Mouse (Mus musculus) CD8-positive naive resting alpha-beta T cell, adult 2 months (primary cell): Measurements from ENCODE around the gene Otop3.

Source experiments
- DNase-seq, 2 experiments: peaks; one replicate each; pipeline ENCODE4 v3.0.0; 2022; ENCODE audit warnings: low read depth in 2 of 2, low spot score in 2 of 2

Gene Otop3

DNA sequence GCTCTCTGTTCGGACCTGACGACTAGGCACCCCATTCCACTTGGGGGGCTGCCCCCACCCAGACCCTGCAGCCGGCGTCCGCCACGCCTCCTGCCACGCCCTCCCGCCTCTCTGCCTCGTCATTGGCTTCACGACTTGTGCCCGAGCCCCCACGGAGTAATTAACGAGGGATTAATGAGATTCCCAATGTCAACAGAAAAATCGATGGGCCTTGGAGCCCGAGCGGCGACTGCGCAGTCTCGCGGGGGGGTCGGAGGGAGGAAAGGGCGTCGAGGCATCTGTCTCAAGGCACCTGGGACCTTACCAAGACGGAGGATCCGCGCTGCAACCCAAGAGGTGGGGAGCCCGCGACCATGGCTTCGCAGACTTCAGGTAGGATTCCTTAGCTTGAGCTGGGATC is at the start of gene Otop3:
Otop3 (plus strand) TSS at position 201 of the 400 bp plus-strand sequence.
- DNase-seq, result no peak

DNA sequence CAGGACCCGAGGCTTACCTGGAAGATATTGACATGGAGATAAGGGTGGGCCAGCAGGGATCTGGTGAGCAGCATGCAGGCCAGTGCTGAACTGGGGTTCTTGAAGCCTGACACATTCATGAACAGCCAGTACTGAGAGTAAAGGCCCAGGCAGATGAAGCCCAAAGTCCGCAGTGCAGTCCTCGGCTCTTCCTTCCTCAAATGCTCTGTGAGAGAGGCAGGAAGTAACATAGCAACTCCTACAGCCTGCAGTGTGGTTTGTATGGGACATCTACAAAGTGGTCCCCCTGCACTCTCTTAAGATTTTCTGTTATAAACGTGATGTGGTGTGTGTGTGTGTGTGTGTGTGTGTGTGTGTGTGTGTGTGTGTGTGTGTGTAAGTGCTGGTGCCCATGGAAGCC is 49.2 kb upstream of the Otop3 start:
- DNase-seq, result no peak

DNA sequence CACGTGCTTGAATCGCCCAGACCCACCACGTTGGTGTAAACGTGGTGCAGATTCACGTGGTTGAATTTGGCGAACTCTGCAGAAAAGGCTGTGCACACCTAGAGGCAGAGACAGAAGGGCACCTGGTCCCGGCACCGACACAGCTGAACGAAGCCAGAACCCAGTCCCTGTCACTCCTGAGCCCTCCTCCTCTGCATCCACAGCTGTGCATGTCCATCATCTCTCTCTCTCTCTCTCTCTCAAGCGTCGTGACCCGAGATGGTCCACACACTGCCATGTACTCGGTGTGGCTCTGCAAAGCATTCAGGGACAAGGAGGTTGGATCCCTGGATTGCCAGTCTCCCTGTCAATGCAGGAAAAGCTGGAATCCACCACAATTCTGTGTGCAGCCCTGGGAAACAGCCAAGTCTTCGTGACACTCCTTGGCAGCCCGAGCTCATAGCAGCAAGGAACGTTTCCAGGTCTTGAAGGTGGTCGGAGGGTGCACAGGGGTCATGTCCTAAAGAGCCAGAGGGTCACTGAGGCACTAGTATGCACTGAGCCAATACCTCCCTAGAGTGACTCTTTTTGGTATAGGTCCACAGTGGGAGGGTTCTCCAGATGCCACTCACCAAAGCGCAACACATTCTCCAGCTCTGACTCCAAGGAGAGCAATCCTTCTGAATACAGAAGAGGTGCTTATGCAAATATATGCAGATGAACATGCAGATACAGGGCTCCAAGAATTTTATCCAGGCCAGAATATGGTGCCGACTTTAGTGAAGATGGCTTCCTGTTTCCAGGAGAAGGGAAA is 48.1 kb upstream of the Otop3 start:
- no peak for DNase-seq

DNA sequence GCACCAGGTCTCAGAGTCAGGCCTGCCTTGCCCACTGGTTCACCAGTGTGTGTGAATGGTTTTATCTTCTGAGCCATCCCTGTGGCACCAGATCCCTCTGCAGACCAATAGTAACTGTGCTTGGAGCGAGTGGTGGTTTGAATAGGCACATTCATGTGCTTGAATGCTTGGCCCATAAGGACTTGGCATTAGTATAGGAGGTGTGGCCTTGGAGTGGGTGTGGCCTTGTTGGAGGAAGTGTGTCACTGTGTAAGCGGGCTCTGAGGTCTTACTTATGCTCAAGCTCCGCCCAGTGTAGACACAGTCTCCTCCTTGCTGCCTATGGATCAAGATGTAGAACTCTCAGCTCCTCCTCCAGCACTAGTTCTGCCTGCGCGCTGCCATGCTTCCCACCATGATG is 47.1 kb upstream of the Otop3 start:
- no peak for DNase-seq

DNA sequence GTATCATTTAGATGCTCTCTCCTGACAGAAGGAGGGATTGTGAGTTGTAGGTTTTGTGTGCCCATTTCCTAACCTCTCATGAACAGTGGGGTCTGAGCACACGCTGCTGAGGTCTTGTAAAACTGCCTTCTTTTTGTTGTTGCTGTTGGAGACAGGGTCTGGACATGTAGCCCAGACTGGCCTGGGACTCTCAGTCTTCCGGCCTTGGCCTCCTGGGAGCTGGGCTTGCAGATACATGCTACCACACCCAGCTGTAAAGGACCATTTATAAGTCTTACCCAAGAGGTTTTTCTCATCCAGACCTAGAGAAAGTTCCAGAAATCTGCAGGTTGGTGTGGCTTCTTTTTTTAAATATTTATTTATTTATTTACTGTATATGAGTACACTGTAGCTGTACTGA is 46.2 kb upstream of the Otop3 start:
- DNase-seq, result no peak

DNA sequence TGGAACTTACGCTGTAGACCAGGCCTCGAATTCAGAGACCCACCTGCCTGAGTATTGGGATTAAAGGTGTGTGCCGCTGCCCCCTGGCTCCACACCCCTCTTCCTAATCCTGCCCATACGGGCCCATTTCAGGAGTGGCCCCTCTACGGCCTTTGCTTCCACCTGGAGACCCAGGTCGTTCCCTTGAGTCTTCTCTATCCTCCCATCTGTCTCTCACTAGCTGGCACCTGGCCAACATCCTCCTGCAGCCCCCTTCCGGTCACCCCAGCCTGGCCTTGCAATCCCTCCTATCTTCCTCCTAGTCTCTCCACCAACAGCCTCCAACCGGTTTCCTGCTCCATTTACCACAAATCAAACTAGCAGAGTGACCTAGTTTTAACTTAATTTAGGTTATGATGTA is 44.6 kb upstream of the Otop3 start:
- DNase-seq, result no peak

DNA sequence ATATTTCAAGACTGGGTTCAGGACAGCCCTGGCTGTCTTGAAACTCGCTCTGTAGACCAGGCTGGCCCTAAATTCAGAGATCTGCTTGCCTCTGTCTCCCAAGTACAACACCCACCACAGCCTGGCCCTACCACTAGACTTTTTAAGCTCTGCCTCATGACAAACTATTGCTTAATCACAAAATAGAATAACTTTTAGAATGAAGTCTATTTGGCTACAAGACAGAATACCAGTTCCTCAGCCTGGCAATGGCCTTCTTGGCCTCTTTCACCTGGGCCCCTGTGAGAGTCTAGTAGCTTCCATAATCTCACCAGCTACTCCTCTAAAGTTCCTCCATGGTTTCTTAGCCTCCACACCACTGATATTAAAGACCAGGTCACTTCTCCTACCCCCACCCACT is 44.2 kb upstream of the Otop3 start:
- DNase-seq, result no peak

DNA sequence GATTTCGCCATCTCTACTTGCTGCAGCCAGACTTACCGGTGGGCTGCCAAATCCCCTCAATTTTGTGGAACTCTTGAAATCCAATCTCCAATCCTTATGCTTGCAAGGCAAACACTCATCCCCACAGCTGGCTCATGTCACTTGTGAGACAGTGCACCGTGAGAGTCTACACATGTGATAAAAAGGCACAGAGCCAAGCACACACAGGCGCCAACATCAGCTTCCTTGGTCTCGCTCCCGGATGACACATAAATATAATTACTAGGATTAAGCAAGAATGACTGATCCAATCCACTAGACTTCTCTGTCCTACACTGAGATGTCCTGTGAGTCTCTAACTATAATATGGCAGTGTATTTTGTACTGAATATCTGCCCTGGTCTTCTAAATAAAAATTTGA is 43.6 kb upstream of the Otop3 start:
- no peak for DNase-seq

DNA sequence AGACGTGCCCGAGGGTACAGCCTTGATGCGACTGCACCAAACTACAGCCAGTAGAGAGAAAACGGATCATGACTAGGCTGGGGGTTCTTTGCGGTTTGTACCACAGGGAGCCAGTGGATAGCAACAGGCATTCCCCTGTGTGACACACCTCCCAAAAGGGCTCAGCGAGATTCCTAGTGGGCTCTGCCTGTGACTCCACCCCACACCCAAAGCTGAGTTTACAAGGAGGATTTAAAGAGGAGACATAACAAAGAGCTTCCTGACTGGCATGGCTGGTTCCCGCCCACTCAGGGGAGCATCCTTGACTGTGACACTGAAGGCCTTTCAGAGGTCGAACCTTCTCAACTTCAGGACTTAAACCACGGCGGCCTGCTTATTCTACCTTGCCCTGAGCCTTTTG is 43.0 kb upstream of the Otop3 start:
- DNase-seq, result no peak

DNA sequence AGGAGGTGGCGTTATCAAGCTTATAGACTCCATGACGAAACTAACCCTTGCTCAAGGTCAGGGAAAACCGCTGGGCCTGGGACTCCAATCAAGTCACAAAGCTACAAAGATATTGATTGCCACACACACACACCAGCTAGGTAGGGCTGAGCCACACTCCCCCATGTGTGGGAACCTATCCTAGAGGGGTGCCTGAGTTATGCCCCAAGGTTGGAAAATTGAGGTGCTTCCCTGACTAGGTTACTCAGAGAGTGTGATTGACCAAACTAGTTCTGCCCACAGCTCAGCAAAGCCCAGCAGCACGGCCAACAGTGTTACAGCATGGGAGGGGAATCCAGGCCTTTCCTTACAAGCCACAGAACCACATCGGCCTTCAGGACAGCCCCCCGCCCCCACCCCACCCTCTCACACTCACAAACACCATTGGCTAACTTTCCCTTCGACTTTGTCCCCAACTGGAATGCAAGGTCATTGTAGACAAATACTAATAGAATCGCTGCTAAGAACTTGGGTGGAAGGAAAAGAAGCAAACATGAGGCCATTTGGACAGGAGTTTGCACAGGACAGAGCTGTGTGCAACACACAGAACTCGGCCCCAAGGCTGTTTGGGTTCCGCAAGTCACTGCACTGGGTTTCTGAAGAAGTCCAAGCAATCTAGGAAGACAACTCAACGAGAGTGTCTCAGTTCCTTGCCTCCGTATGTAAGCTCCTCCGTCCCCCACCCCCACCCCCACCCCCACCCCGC is 41.7 kb upstream of the Otop3 start:
- DNase-seq, result no peak

DNA sequence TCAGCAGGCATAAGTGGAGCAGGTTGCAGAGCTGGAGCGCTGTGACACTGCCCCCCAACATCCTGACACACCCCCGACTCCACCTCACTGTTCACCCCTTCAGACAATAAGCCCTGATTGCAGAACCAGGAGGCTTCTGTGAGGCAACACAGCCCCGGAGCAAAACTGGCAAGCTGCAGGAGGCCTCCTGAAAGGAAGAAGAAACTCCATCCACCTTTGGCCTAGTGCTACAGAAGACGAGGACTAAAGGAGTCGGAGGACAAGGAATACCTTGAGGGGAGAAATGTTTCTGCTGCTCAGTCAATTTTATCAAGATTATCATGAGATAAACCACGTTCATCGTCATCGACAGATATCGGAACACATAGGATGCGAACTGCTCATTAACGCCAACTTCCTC is 38.6 kb upstream of the Otop3 start:
- no peak for DNase-seq

DNA sequence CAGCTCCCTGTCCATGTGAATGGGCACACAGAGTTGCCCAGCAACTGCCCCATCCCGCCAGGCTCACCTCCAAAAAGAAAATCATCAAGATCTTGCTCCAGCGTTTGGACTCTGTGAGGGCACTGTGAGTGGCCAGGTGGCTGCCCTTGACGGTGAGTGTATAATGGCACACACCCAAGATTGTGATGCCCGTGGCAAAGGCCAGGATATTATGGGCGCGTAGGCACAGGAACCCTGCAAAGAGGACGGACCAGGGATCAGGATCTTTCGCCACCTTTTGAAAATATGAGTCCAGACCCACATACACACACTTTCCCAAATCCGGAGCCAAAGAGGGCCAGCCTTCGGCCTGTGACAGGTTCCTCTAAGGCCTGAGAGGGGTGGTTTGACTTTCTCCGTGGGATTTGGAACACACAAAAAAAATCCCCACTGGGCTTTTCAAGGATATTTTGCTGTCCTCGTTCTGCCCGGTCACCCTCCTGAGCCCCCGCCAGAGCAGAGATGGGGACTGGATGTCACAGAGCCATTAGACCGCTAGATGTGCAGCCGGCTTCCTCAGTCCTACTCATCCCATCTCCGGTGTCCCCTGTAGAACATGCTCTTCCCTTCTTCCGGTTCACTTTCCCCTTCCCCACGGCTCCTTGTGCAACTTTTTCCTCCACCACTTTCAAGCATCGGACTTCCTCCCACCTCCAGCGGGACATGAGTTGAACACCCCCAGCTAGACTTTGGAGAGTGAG is 37.9 kb upstream of the Otop3 start:
- no peak for DNase-seq

DNA sequence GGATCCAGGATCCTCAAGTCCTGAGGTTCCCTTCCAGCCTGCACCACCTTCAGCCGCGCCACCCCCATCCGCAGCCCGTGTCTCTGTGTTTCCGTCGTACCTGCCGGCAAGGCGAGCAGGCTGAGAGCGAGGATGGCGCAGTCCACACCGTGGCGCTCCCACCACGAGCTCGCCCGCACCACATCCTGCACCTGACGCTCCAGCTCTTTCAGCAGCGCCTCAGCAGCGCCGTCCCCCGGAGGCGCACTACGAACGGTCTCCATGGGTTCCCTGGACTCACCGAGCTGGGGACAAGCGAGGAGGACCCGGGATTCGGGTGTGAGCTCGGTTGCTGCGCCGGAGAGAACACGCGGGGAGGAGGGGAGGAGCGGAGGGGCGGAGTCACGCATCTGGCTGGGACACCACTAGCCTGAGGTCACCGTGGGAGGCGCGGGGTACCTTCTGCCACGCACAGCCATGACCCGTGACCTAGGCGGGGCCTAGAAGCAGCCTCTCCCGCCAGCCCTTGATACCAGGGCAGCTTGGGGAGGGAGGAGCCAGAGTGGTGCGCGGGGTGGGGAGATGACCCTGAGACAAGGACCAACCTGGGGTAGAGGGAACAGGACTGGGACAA is 37.2 kb upstream of the Otop3 start, which contains the start of gene Fads6:
Fads6 (minus strand) TSS at position 450 of the 613 bp plus-strand sequence.
- peak; percentile 65 to 66 for DNase-seq

DNA sequence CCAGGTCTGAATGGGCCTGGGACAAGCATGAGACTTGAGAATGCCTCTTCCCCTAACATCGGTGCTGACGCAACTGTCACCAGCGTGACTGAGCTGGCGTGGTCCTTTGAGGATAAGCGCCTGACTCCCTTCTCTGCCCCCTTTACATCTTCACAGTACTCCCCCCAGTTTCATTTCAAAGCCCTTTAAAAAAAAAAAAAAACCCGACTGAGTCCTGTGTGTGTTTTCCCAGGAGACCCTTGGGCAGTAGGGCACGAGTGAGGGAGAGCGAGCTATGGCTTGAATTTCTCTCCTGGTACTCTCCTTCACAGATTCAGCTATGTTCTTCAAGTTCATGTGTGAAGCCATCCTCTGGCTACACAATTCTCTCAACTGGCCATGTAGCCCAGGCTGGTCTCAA is 36.4 kb upstream of the Otop3 start:
- DNase-seq, result no peak

DNA sequence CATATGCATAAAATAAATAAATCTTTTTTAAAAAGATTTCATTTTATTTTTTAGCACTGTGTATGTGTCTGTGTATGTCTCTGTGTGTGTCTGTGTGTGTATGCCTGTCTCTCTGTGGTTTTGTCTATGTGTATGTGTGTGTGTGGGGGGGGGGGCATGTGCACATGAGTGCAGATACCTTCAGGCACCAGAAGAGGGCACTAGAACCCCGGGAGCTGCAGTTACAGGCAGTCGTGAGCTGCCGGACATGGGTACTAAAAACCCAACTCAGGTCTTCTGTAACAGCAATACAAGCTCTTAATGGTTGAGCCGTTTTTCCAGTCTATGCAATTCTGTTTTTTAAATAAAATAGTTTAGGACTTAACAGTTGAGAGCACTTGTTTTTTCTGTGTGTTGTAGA is 33.8 kb upstream of the Otop3 start:
- no peak for DNase-seq

DNA sequence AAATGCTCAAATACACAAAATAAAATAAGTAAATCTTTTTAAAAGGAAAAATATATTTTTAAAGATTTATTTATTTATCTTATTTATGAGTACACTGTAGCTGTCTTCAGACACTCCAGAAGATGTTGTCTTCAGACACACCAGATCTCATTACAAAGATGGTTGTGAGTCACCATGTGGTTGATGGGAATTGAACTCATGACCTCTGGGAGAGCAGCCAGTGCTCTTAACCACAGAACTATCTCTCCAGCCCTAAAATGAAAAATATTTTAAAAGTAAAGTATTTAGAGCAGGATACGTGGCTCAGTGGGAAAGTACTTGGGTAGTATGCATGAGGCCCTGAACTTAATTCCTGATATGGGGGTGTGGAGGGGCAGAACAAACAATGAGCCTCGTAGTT is 33.2 kb upstream of the Otop3 start:
- no peak for DNase-seq

DNA sequence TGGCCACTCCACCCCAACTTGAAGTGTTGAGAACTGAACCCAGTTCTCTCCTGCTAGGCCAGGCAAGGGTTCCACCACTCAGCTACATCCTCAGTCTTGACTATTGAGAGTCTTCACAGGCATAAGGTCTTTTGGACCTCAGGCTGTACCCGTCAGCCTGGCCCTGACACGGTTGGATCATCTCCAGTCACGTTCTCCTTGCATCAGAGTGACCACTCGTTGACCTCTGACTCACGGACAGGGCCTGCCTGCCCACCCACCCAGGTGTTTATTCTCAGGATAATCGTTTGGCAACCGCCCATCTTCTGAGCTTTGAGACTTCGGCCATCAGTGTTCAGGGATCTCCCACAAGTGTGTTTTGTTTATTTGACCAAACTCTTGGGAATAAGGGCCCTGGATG is 31.4 kb upstream of the Otop3 start:
- DNase-seq, result no peak

DNA sequence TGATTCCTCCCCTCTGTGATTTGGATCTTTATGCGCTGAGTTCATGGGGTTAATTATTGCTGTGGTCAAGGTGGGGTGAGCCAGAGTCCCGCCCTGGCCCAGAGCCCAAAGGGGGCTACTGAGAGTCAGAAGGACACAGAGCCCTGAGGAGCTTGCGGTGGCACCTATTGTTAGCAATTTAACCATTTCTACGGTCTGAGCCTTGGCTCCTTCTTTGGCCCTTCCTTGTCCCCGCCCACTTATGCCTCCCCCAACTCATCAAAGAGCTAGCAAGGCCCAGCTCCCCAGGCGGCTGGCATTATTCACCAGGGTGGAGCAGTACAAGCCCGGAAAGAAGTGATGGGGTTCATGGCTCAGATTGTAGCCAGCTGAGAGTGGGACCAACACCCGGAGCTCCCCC is 27.7 kb upstream of the Otop3 start, which contains the start of gene Otop2:
Otop2 (plus strand) TSS at position 301 of the 400 bp plus-strand sequence.
- no peak for DNase-seq

DNA sequence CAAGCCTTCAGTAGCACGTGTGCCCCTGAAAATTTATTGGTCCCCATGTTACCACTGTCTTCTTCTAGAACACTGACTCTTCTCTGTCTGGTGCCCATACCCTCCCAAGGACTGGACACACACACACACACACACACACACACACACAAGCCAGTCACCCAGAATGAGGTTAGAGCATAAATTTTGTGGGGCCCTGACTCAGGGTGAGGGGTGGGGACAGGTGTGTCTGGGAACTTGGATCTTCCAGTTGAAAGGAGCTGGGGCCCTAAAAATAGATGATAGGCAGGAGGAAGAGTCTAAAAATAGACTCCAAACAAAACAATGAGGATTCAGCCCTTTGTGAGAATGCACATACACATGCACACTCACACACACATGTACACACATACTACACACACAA is 25.8 kb upstream of the Otop3 start:
- DNase-seq, result no peak

DNA sequence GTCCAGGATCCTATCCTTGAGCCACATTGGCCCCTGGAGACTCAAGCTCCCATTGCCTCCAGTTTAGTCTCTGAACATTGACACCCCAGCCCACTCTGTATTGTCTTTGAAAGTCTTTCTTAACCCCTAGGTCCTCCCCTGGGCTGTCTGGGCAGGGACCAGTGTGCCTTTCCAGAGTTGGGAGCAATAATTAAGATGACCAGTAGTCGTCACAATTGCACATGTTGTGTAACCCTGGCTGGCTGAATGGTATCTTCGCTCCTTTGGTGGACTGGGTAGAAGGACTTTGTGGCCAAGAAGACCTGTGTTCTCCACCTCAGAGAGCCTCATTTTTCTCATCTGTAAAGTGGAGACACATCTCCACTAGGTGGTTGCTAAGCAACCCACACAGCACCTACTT is 20.3 kb upstream of the Otop3 start:
- DNase-seq, result no peak

DNA sequence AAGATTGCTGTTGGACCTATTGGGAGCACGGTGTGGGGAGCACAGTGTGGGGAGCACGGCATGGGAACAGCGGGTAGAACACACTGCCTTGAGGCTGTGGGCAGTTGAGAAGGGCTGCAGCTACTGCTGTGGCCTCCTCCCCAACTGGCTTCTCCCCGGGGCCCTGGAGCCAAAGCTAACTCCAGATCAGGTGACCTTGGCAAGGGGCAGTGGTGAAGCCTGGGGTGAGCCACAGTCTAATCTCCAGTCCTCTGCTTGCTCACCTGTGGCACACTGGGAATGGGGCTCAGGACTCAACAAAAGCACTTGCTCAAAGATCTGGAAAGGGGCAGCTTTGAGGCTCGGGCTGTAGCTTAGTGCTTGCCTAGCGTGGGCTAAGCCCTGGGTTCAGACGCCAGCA is 17.3 kb upstream of the Otop3 start:
- DNase-seq, result no peak
